Mouse (Mus musculus) bone marrow macrophage, adult 2 months (primary cell): ENCODE measurements around the gene Ppp1r14c.

Source experiments
- CTCF ChIP-seq: IDR thresholded peaks from 2 replicates; pipeline ENCODE4 v1.5.1; 2012; ENCODE audit warnings: low read depth, mild to moderate bottlenecking, low read length, moderate library complexity
- POLR2A ChIP-seq: IDR thresholded peaks from 2 replicates; pipeline ENCODE4 v1.6.1; 2012; ENCODE audit warnings: mild to moderate bottlenecking, low read depth, low read length, borderline replicate concordance

GRCm38 (mm10) chr10:3393548-3393947, 27.7 kb downstream of the Ppp1r14c start:
- TF ChIP-seq CTCF (no peak), POLR2A (no peak)
